Mouse (Mus musculus): Measurements from ENCODE around the gene Toe1. TPM values are rescaled to one million over a fixed set of nuclear protein-coding genes. Genes with fewer than 3 reads are reported as not detected.

Toe1 gene
- polyA plus RNA-seq, 1 experiment = 23.4 TPM

- H3K36me3 ChIP-seq (ENCODE audit: control insufficient read depth, insufficient read depth) = peaks cover 7% of the 10 kb centered on the region
- H3K79me2 ChIP-seq (ENCODE audit: control insufficient read depth, insufficient read depth) = no peaks in the 10 kb centered on the region
- H3K79me3 ChIP-seq (ENCODE audit: low read depth) = no peaks in the 10 kb centered on the region
- no peak overlapping the region for H3ac ChIP-seq (ENCODE audit: control insufficient read depth, insufficient read length, low read depth)
- H3K4me3 ChIP-seq (ENCODE audit: insufficient read depth, poor library complexity, severe bottlenecking) = no peak overlapping the region
- TF ChIP-seq MAX (IDR thresholded peaks at IDR 0.05) = no peak
- no peak for TF ChIP-seq CEBPB (IDR thresholded peaks at IDR 0.05; ENCODE audit: low read depth)
- no peak for TF ChIP-seq FOSL1 (IDR thresholded peaks at IDR 0.05; ENCODE audit: insufficient read depth, low read length, poor library complexity, severe bottlenecking)
- no peak for TF ChIP-seq CTCF (IDR thresholded peaks at IDR 0.05; ENCODE audit: control insufficient read depth, insufficient read depth, insufficient read length)
- no peak for TF ChIP-seq MYOG (IDR thresholded peaks at IDR 0.05; ENCODE audit: control insufficient read depth, extremely low read depth, insufficient read length)
- TF ChIP-seq MYOD1 (IDR thresholded peaks at IDR 0.05; ENCODE audit: control insufficient read depth, insufficient read length, low read depth) = no peak
- TF ChIP-seq USF1 (IDR thresholded peaks at IDR 0.05; ENCODE audit: low read depth) = no peak
- no peaks in the 10 kb centered on the region for H3K27me3 ChIP-seq (ENCODE audit: control insufficient read depth, insufficient read depth, insufficient read length)
These were observed 26.9 kb downstream of the Toe1 start for GRCm38 (mm10) chr4:116780541-116780940.

- Histone ChIP-seq H3K36me3 (ENCODE audit: control insufficient read depth, insufficient read depth) (peaks cover 10% of the 10 kb centered on the region), H3ac (ENCODE audit: control insufficient read depth, insufficient read length, low read depth) (no peak overlapping the region), H3K27me3 (ENCODE audit: control insufficient read depth, insufficient read depth, insufficient read length) (no peaks in the 10 kb centered on the region), H3K4me3 (ENCODE audit: insufficient read depth, poor library complexity, severe bottlenecking) (no peak overlapping the region), H3K79me2 (ENCODE audit: control insufficient read depth, insufficient read depth) (no peaks in the 10 kb centered on the region), H3K79me3 (ENCODE audit: low read depth) (no peaks in the 10 kb centered on the region)
- TF ChIP-seq MYOG (IDR thresholded peaks at IDR 0.05; ENCODE audit: control insufficient read depth, extremely low read depth, insufficient read length) (no peak), USF1 (IDR thresholded peaks at IDR 0.05; ENCODE audit: low read depth) (no peak), CTCF (IDR thresholded peaks at IDR 0.05; ENCODE audit: control insufficient read depth, insufficient read depth, insufficient read length) (no peak), MAX (IDR thresholded peaks at IDR 0.05) (no peak), FOSL1 (IDR thresholded peaks at IDR 0.05; ENCODE audit: insufficient read depth, low read length, poor library complexity, severe bottlenecking) (no peak), MYOD1 (IDR thresholded peaks at IDR 0.05; ENCODE audit: control insufficient read depth, insufficient read length, low read depth) (no peak), CEBPB (IDR thresholded peaks at IDR 0.05; ENCODE audit: low read depth) (no peak)
These were observed 30.4 kb downstream of the Toe1 start for GRCm38 (mm10) chr4:116777079-116777478.

GRCm38 (mm10) chr4:116776391-116776790 lies 31.0 kb downstream of the Toe1 start:
- no peak for TF ChIP-seq CTCF (IDR thresholded peaks at IDR 0.05; ENCODE audit: control insufficient read depth, insufficient read depth, insufficient read length)
- Histone ChIP-seq H3K4me3 (ENCODE audit: insufficient read depth, poor library complexity, severe bottlenecking) (no peak overlapping the region), H3K36me3 (ENCODE audit: control insufficient read depth, insufficient read depth) (peaks cover 16% of the 10 kb centered on the region), H3K79me2 (ENCODE audit: control insufficient read depth, insufficient read depth) (no peaks in the 10 kb centered on the region), H3ac (ENCODE audit: control insufficient read depth, insufficient read length, low read depth) (no peak overlapping the region), H3K27me3 (ENCODE audit: control insufficient read depth, insufficient read depth, insufficient read length) (no peaks in the 10 kb centered on the region), H3K79me3 (ENCODE audit: low read depth) (no peaks in the 10 kb centered on the region)

- peak; percentile 66 for TF ChIP-seq FOSL1 (IDR thresholded peaks at IDR 0.05; ENCODE audit: insufficient read depth, low read length, poor library complexity, severe bottlenecking)
- no peak for TF ChIP-seq CTCF (IDR thresholded peaks at IDR 0.05; ENCODE audit: control insufficient read depth, insufficient read depth, insufficient read length)
- peak; percentile 45 for TF ChIP-seq CEBPB (IDR thresholded peaks at IDR 0.05; ENCODE audit: low read depth)
- no peak for TF ChIP-seq USF1 (IDR thresholded peaks at IDR 0.05; ENCODE audit: low read depth)
- TF ChIP-seq MYOG (IDR thresholded peaks at IDR 0.05; ENCODE audit: control insufficient read depth, extremely low read depth, insufficient read length) = no peak
- TF ChIP-seq MYOD1 (IDR thresholded peaks at IDR 0.05; ENCODE audit: control insufficient read depth, insufficient read length, low read depth) = no peak
- H3K79me3 ChIP-seq (ENCODE audit: low read depth) = no peaks in the 10 kb centered on the region
- H3K27me3 ChIP-seq (ENCODE audit: control insufficient read depth, insufficient read depth, insufficient read length) = no peaks in the 10 kb centered on the region
- no peak overlapping the region for H3ac ChIP-seq (ENCODE audit: control insufficient read depth, insufficient read length, low read depth)
- H3K36me3 ChIP-seq (ENCODE audit: control insufficient read depth, insufficient read depth) = peaks cover 15% of the 10 kb centered on the region
- no peak overlapping the region for H3K4me3 ChIP-seq (ENCODE audit: insufficient read depth, poor library complexity, severe bottlenecking)
- H3K79me2 ChIP-seq (ENCODE audit: control insufficient read depth, insufficient read depth) = no peaks in the 10 kb centered on the region
These were observed 38.4 kb downstream of the Toe1 start for GRCm38 (mm10) chr4:116769060-116769459.

GRCm38 (mm10) chr4:116768510-116768909 lies 38.9 kb downstream of the Toe1 start:
- peaks cover 15% of the 10 kb centered on the region for H3K36me3 ChIP-seq (ENCODE audit: control insufficient read depth, insufficient read depth)
- H3ac ChIP-seq (ENCODE audit: control insufficient read depth, insufficient read length, low read depth) = no peak overlapping the region
- no peaks in the 10 kb centered on the region for H3K79me2 ChIP-seq (ENCODE audit: control insufficient read depth, insufficient read depth)
- H3K4me3 ChIP-seq (ENCODE audit: insufficient read depth, poor library complexity, severe bottlenecking) = no peak overlapping the region
- no peaks in the 10 kb centered on the region for H3K79me3 ChIP-seq (ENCODE audit: low read depth)
- no peak for TF ChIP-seq CEBPB (IDR thresholded peaks at IDR 0.05; ENCODE audit: low read depth)
- no peak for TF ChIP-seq FOSL1 (IDR thresholded peaks at IDR 0.05; ENCODE audit: insufficient read depth, low read length, poor library complexity, severe bottlenecking)
- no peak for TF ChIP-seq USF1 (IDR thresholded peaks at IDR 0.05; ENCODE audit: low read depth)
- no peak for TF ChIP-seq MYOG (IDR thresholded peaks at IDR 0.05; ENCODE audit: control insufficient read depth, extremely low read depth, insufficient read length)
- no peak for TF ChIP-seq MAX (IDR thresholded peaks at IDR 0.05)
- no peak for TF ChIP-seq CTCF (IDR thresholded peaks at IDR 0.05; ENCODE audit: control insufficient read depth, insufficient read depth, insufficient read length)
- no peak for TF ChIP-seq MYOD1 (IDR thresholded peaks at IDR 0.05; ENCODE audit: control insufficient read depth, insufficient read length, low read depth)
- no peaks in the 10 kb centered on the region for H3K27me3 ChIP-seq (ENCODE audit: control insufficient read depth, insufficient read depth, insufficient read length)

GRCm38 (mm10) chr4:116764001-116764400 lies 43.4 kb downstream of the Toe1 start:
- Histone ChIP-seq H3ac (ENCODE audit: control insufficient read depth, insufficient read length, low read depth) (no peak overlapping the region), H3K79me3 (ENCODE audit: low read depth) (no peaks in the 10 kb centered on the region), H3K4me3 (ENCODE audit: insufficient read depth, poor library complexity, severe bottlenecking) (no peak overlapping the region), H3K36me3 (ENCODE audit: control insufficient read depth, insufficient read depth) (peaks cover 12% of the 10 kb centered on the region), H3K79me2 (ENCODE audit: control insufficient read depth, insufficient read depth) (no peaks in the 10 kb centered on the region), H3K27me3 (ENCODE audit: control insufficient read depth, insufficient read depth, insufficient read length) (no peaks in the 10 kb centered on the region)
- TF ChIP-seq MYOG (IDR thresholded peaks at IDR 0.05; ENCODE audit: control insufficient read depth, extremely low read depth, insufficient read length) (no peak), FOSL1 (IDR thresholded peaks at IDR 0.05; ENCODE audit: insufficient read depth, low read length, poor library complexity, severe bottlenecking) (no peak), MAX (IDR thresholded peaks at IDR 0.05) (no peak), CTCF (IDR thresholded peaks at IDR 0.05; ENCODE audit: control insufficient read depth, insufficient read depth, insufficient read length) (no peak), USF1 (IDR thresholded peaks at IDR 0.05; ENCODE audit: low read depth) (no peak), MYOD1 (IDR thresholded peaks at IDR 0.05; ENCODE audit: control insufficient read depth, insufficient read length, low read depth) (no peak), CEBPB (IDR thresholded peaks at IDR 0.05; ENCODE audit: low read depth) (peak; percentile 68)
